Mouse (Mus musculus): ENCODE results near the gene Prkg1. TPM values are rescaled to one million over a fixed set of nuclear protein-coding genes. Genes with fewer than 3 reads are reported as not detected.

Gene Prkg1
- total and polyA plus RNA-seq, 2 experiments from 2014 or later: 5.1 to 9.9 TPM

DNA sequence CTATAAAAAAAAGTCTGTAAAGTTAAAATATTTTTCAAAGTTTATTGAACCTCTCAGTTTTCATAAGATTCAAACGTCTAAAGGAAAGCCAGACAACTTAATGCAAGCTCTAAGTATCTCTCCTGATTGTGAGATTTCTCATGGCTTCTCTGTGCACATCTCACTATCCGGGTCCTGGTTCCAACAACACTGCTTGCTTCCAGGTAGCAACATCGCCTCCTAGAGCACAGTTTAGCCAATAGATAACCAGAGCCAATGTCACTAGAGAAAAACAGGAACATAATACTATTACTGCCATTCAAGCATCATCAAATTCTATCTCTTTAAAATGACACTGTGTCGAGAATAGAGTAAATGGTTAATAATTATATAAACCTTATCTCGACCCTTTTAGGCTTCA is 86.5 kb downstream of the Prkg1 start:
- Histone ChIP-seq H3K9ac (replicated peaks; ENCODE audit: low read length, poor library complexity, severe bottlenecking) (no peak overlapping the region), H3K4me1 (ENCODE audit: insufficient read depth, low read length) (no peaks in the 10 kb centered on the region), H3K9me3 (ENCODE audit: low read length) (no peaks in the 10 kb centered on the region), H3K4me3 (ENCODE audit: low read depth, low read length) (no peak overlapping the region), H3K27ac (ENCODE audit: low read depth, low read length) (no peak overlapping the region), H3K27me3 (ENCODE audit: insufficient read depth, low read length) (no peaks in the 10 kb centered on the region), H3K4me2 (ENCODE audit: low read depth, low read length, poor library complexity, severe bottlenecking) (no peak overlapping the region), H3K36me3 (ENCODE audit: insufficient read depth, low read length) (no peaks in the 10 kb centered on the region)
- TF ChIP-seq CTCF (IDR thresholded peaks at IDR 0.05): peak; percentile 71
- WGBS: 46% methylated on average over 5 of the region's 5 CpGs
- ATAC-seq (ENCODE audit: low FRiP score): no peak
- peak; percentile 62 for DNase-seq (ENCODE audit: low spot score)

DNA sequence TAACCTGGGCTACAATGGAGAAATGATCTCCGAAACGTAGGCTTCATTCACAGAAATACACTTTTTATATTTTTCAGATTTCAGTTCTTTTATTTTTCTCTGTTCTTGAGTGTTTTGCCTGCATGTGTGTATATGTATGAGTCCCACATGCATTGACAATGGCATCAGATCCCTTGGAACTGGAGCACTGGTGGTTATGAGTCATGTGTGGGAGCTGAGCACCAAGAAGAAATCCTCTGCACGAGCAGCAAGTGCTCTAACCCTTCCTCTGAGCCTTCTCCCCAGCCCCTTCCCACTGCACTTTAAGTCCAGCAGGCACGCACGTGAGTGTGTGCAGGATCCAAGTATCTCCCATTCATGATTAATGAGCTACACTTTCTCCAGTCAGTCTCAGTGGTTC is 93.1 kb downstream of the Prkg1 start:
- H3K27ac ChIP-seq (ENCODE audit: low read depth, low read length): no peak overlapping the region
- H3K4me1 ChIP-seq (ENCODE audit: insufficient read depth, low read length): no peaks in the 10 kb centered on the region
- no peak for TF ChIP-seq CTCF (IDR thresholded peaks at IDR 0.05)
- no peak overlapping the region for H3K9ac ChIP-seq (replicated peaks; ENCODE audit: low read length, poor library complexity, severe bottlenecking)
- no peaks in the 10 kb centered on the region for H3K36me3 ChIP-seq (ENCODE audit: insufficient read depth, low read length)
- H3K4me3 ChIP-seq (ENCODE audit: low read depth, low read length): no peak overlapping the region
- H3K9me3 ChIP-seq (ENCODE audit: low read length): no peaks in the 10 kb centered on the region
- ATAC-seq (ENCODE audit: low FRiP score): no peak
- 73% methylated on average over 5 of the region's 5 CpGs for WGBS
- no peaks in the 10 kb centered on the region for H3K27me3 ChIP-seq (ENCODE audit: insufficient read depth, low read length)
- no peak for DNase-seq (ENCODE audit: low spot score)
- no peak overlapping the region for H3K4me2 ChIP-seq (ENCODE audit: low read depth, low read length, poor library complexity, severe bottlenecking)

DNA sequence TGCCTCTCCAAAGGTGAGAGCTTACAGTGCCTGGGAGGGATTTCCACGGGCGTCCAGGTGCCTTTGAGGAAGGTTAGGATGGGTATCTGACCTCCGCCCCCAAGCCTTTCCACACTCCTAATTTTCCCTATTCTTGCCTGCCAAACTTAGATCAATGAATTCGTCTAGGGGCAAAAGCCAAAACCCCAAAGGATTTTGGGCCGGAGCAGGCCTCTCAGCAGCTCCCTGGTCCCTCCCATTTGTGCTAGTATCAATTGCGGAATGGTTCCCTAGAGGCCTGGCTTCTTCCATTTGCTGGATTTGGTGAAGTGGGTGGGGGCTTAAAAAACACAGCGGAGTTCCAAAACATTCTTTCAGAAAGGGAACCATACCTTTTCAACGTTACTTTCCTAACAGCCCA is 99.8 kb downstream of the Prkg1 start:
- H3K27ac ChIP-seq (ENCODE audit: low read depth, low read length): peak overlapping the region; percentile 74; the same call in 1 of the 2 replicates
- H3K9me3 ChIP-seq (ENCODE audit: low read length): no peaks in the 10 kb centered on the region
- H3K4me3 ChIP-seq (ENCODE audit: low read depth, low read length): peak overlapping the region; percentile 72
- H3K4me2 ChIP-seq (ENCODE audit: low read depth, low read length, poor library complexity, severe bottlenecking): peak overlapping the region; percentile 90
- peak overlapping the region; percentile 74 for H3K9ac ChIP-seq (replicated peaks; ENCODE audit: low read length, poor library complexity, severe bottlenecking)
- ATAC-seq (ENCODE audit: low FRiP score) (no peak), DNase-seq (ENCODE audit: low spot score) (peak; percentile 31)
- no peaks in the 10 kb centered on the region for H3K27me3 ChIP-seq (ENCODE audit: insufficient read depth, low read length)
- no peaks in the 10 kb centered on the region for H3K4me1 ChIP-seq (ENCODE audit: insufficient read depth, low read length)
- TF ChIP-seq CTCF (IDR thresholded peaks at IDR 0.05): no peak
- 7% methylated on average over 8 of the region's 8 CpGs for WGBS
- H3K36me3 ChIP-seq (ENCODE audit: insufficient read depth, low read length): no peaks in the 10 kb centered on the region

DNA sequence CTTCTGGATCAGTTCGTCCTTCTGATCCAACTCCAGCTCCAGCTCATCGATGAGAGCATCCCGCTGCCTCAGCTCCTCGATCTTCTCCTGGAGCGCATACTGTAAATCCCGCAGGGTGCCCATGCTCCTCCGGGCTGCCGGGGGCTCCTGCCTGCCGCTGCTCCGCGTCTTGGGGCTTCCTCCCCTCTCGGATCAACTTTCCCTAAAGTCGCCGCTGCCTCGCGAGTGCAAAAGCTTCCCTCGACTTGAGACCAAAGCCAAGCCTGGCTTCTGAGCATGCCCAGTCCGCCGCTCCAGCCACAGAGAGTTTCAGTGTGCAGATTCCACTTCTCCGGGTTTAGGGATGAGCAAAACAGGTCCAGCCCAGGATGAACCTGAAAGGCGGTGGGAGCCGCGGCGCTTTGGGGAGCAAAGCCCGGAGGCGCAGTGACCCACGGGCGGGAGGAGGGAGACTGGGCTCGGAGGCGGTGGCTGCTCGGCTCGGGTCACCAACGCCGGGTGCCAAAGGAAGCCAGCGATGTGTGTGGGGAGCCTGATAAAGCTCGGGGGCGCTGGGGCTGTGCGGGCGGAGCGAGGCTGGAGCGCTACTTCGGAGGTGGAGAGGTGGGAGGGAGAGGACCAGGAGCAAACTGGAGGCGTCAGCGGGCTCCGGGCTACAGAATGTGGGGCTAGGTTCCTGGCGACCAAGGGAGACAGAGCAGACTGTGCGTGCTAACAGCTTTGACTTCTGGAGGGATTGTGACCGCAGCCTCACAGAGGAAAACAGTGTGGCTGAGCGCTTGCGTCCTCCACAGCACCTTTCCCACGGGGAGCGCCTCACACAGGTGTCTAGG is 100.5 kb downstream of the Prkg1 start:
- no peak for TF ChIP-seq CTCF (IDR thresholded peaks at IDR 0.05)
- Histone ChIP-seq H3K27me3 (ENCODE audit: insufficient read depth, low read length) (no peaks in the 10 kb centered on the region), H3K4me1 (ENCODE audit: insufficient read depth, low read length) (0 out of 2 replicates have a peak, but pooled peaks cover 3% of the 10 kb centered on the region), H3K36me3 (ENCODE audit: insufficient read depth, low read length) (no peaks in the 10 kb centered on the region), H3K9ac (replicated peaks; ENCODE audit: low read length, poor library complexity, severe bottlenecking) (peak overlapping the region; percentile 74), H3K4me3 (ENCODE audit: low read depth, low read length) (peak overlapping the region; percentile 72), H3K4me2 (ENCODE audit: low read depth, low read length, poor library complexity, severe bottlenecking) (peak overlapping the region; percentile 90), H3K9me3 (ENCODE audit: low read length) (no peaks in the 10 kb centered on the region), H3K27ac (ENCODE audit: low read depth, low read length) (peak overlapping the region; percentile 74)
- DNase-seq (ENCODE audit: low spot score): peak; percentile 75
- ATAC-seq (ENCODE audit: low FRiP score): peak; percentile 80
- WGBS: under 1% methylated on average over 52 of the region's 52 CpGs

DNA sequence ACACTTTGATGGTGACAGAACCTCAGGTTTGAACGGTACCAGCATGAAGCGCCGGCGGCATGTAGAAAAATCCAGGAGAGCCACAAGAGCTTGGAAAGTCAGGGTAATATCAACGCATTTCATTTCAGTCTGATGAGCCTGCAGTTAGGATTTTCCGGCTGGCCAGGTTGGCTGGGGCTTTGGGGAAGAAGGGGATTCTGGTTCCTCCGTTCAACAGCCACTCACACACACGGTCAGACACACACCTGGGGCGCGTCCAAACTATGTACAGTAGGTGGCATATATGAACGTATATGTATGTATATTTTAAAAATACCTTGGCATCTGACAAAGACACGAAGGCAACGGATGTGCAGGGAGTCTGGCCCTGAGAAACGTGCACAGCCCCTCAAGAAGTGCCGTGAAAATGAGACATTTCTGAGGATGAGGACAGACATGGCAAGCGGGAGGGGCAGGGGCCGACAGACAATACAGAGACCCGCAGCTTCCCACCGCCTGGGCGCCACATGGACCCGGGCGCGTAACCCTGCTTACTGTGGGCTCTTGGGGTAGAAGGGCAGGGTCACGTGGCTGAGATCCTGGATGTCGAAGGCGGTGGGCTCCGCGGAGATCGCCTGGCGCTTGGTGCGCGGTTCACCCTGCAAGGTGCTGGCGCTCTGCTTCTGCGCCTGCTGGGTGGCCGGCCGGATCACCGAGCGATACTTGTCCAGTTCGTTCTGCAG is 101.2 kb downstream of the Prkg1 start:
- peak; percentile 77 for ATAC-seq (ENCODE audit: low FRiP score)
- H3K4me3 ChIP-seq (ENCODE audit: low read depth, low read length): peak overlapping the region; percentile 72
- 0 out of 2 replicates have a peak, but pooled peaks cover 7% of the 10 kb centered on the region for H3K4me1 ChIP-seq (ENCODE audit: insufficient read depth, low read length)
- WGBS: 2% methylated on average over 38 of the region's 39 CpGs
- TF ChIP-seq CTCF (IDR thresholded peaks at IDR 0.05): no peak
- no peaks in the 10 kb centered on the region for H3K27me3 ChIP-seq (ENCODE audit: insufficient read depth, low read length)
- peak overlapping the region; percentile 90 for H3K4me2 ChIP-seq (ENCODE audit: low read depth, low read length, poor library complexity, severe bottlenecking)
- DNase-seq (ENCODE audit: low spot score): peak; percentile 47
- H3K9me3 ChIP-seq (ENCODE audit: low read length): no peaks in the 10 kb centered on the region
- peak overlapping the region; percentile 74 for H3K9ac ChIP-seq (replicated peaks; ENCODE audit: low read length, poor library complexity, severe bottlenecking)
- H3K36me3 ChIP-seq (ENCODE audit: insufficient read depth, low read length): no peaks in the 10 kb centered on the region
- H3K27ac ChIP-seq (ENCODE audit: low read depth, low read length): peak overlapping the region; percentile 74

DNA sequence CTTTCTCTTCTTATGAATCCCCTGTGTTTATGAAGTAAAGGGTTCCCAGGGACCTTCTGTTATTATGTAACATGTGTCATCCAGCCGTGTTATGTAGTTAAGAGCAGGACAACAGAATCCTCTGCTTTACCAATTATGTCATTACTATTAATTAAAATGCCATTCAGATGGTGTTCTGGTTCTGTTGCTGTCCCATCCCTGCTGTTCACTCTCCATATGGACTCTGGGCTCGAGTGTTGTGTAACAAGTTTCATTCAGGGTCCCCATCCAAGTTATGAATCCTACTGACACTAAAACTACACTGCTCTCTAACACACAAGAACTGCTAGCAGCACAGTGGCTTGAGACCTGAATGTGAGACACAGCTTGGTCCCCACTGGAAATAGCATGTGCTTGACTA is 102.0 kb downstream of the Prkg1 start:
- Histone ChIP-seq H3K9me3 (ENCODE audit: low read length) (no peaks in the 10 kb centered on the region), H3K4me2 (ENCODE audit: low read depth, low read length, poor library complexity, severe bottlenecking) (peak overlapping the region; percentile 90), H3K4me3 (ENCODE audit: low read depth, low read length) (peak overlapping the region; percentile 72), H3K4me1 (ENCODE audit: insufficient read depth, low read length) (0 out of 2 replicates have a peak, but pooled peaks cover 7% of the 10 kb centered on the region), H3K9ac (replicated peaks; ENCODE audit: low read length, poor library complexity, severe bottlenecking) (0 out of 2 replicates have a peak overlapping the region, but pooled peaks have one; percentile 13), H3K27ac (ENCODE audit: low read depth, low read length) (no peak overlapping the region), H3K36me3 (ENCODE audit: insufficient read depth, low read length) (no peaks in the 10 kb centered on the region), H3K27me3 (ENCODE audit: insufficient read depth, low read length) (no peaks in the 10 kb centered on the region)
- DNase-seq (ENCODE audit: low spot score) (peak; percentile 22), ATAC-seq (ENCODE audit: low FRiP score) (no peak)
- TF ChIP-seq CTCF (IDR thresholded peaks at IDR 0.05): no peak
- WGBS: 68% methylated on average over 2 of the region's 2 CpGs

Measured in midbrain, postnatal 0 days (tissue).